Mouse (Mus musculus): ENCODE measurements around the gene Pramel5.
"Not testable (repeated sequence)": the region's sequence is repeated elsewhere in the genome, so short reads cannot be mapped to it uniquely, and the experiment has no call there.

The Pramel5 gene

GRCm38 (mm10) chr4:144280388-144280787, at the start of gene Pramel5:
TSS of gene Pramel5 (minus strand) at chr4:144280488.
- DNase-seq (ENCODE audit: low spot score) = not testable (repeated sequence)

DNA sequence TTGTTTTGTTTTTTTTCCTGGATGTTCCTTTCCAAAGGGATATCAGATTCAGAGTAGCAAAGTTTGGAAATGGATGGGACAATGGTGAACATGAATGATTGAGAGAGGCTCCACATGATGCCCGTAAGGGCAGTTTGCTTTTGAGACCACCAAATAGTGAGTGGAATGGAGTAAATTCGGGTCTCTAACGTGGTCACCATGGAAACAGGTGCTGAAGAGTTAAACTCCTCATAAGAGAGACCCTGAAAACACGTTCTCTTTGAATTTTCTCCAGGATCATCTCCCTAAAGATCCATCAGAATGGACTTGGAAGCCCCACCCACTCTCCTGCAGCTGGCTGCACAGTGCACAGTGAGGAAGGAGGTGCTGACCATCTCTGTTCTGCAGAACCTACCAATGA, 49.7 kb upstream of the Pramel5 start, which contains the start of gene Gm13128:
Gm13128 (plus strand) TSS at position 301 of the 400 bp plus-strand sequence.
- not testable (repeated sequence) for DNase-seq (ENCODE audit: low spot score)

GRCm38 (mm10) chr4:144312666-144313460, 32.6 kb upstream of the Pramel5 start:
- DNase-seq (ENCODE audit: low spot score) = not testable (repeated sequence)

DNA sequence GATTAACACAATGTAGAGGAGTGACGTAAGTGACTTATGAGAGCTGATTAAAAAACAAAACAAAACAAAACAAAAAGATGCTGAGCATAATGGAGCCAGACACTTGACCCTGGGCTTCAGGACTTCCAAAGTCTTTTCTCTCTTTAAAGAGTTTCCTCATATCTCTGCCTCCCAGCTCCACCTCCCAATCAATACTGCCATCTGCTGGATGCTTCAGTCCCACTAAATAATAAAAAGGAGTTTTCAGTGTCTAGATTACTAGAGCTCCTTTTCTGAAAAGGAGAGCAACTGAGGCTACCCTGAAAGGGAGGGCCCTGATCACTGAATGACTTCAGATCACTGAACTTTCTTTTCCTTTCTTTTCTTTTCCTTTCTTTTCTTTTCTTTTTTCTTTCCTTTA, 19.1 kb upstream of the Pramel5 start:
- not testable (repeated sequence) for DNase-seq (ENCODE audit: low spot score)

GRCm38 (mm10) chr4:144254768-144255167, 25.5 kb downstream of the Pramel5 start:
- DNase-seq (ENCODE audit: low spot score) = not testable (repeated sequence)
